ENCODE assay signal across 7 mouse cellular contexts in genomic region chr5:109752073-109752780, GRCm38 (mm10). TPM values are rescaled to one million over a fixed set of nuclear protein-coding genes. Genes with fewer than 3 reads are reported as not detected.
A peak's percentile ranks its signal among the peaks of the same experiment; 100 is the strongest.
DNase-seq lines count a peak whose midpoint lies in the region; ATAC-seq and TF ChIP-seq lines count a peak whose summit lies in the region.
"Not testable (repeated sequence)": the region's sequence is repeated elsewhere in the genome, so short reads cannot be mapped to it uniquely, and the experiment has no call there.

No protein-coding gene starts in this region.

- CTCF ChIA-PET in Patski (lab: Charles Lee) = not testable (repeated sequence)

- H3K36me3 ChIP-seq in hindbrain, embryonic 16.5 days (ENCODE audit: control insufficient read depth, insufficient read depth, low read length); limb, embryonic 13.5 days; neural tube, embryonic 13.5 days: not testable (repeated sequence)

- H3K27ac ChIP-seq in gastrocnemius, adult 2 months = peak overlapping the region; percentile 73; the same call in 1 of the 2 replicates
- not testable (repeated sequence) for H3K27ac ChIP-seq in hindbrain, embryonic 16.5 days (ENCODE audit: low read depth, low read length); limb, embryonic 13.5 days; neural tube, embryonic 13.5 days (replicated peaks)

- H3K9ac ChIP-seq in hindbrain, embryonic 16.5 days (ENCODE audit: low read depth, low read length); limb, embryonic 13.5 days: not testable (repeated sequence)
- peak overlapping the region; percentile 69; the same call in 1 of the 2 replicates for H3K9ac ChIP-seq in neural tube, embryonic 13.5 days

- intact Hi-C loops in gastrocnemius, adult 2 months (cut with DNase I) = not testable (repeated sequence)

- WGBS in hindbrain, embryonic 16.5 days = 69% methylated on average over 4 of the region's 4 CpGs
- whole genome bisulfite sequencing in limb, embryonic 13.5 days = 71% methylated on average over 4 of the region's 4 CpGs
- WGBS in neural tube, embryonic 13.5 days = 58% methylated on average over 4 of the region's 4 CpGs

- in situ Hi-C loops in Patski (cut with MboI; ENCODE audit: low pct_unique_long_range_greater_than_20kb) = not testable (repeated sequence)

- peak overlapping the region; percentile 83 for H3K4me3 ChIP-seq in gastrocnemius, adult 2 months
- peak overlapping the region; percentile 58 for H3K4me3 ChIP-seq in hindbrain, embryonic 16.5 days (ENCODE audit: low read length)
- peak overlapping the region; percentile 65 for H3K4me3 ChIP-seq in limb, embryonic 13.5 days
- H3K4me3 ChIP-seq in neural tube, embryonic 13.5 days = peak overlapping the region; percentile 54

- peak; percentile 20 for ATAC-seq in Patski
- not testable (repeated sequence) for ATAC-seq in hindbrain, embryonic 16.5 days; limb, embryonic 13.5 days (ENCODE audit: low FRiP score, low read depth)
- ATAC-seq in megakaryocyte, adult 5-6 weeks (ENCODE audit: poor library complexity, severe bottlenecking) = peak; percentile 21
- peak; percentile 65 for ATAC-seq in neural tube, embryonic 13.5 days (ENCODE audit: low read depth)

- peak overlapping the region; percentile 76 for H3K4me2 ChIP-seq in hindbrain, embryonic 16.5 days (ENCODE audit: low read length)
- H3K4me2 ChIP-seq in limb, embryonic 13.5 days (replicated peaks) = peak overlapping the region; percentile 66
- H3K4me2 ChIP-seq in neural tube, embryonic 13.5 days = peak overlapping the region; percentile 67

- DNase-seq in Patski (ENCODE audit: low read depth, low spot score); gastrocnemius, adult 2 months: not testable (repeated sequence)
- DNase-seq in embryo, embryonic 9.5 days (ENCODE audit: extremely low spot score) = peak; percentile 1

- not testable (repeated sequence) for TF ChIP-seq CTCF in Patski (IDR thresholded peaks at IDR 0.05); gastrocnemius, adult 2 months (IDR thresholded peaks at IDR 0.05)

- not testable (repeated sequence) for H3K9me3 ChIP-seq in hindbrain, embryonic 16.5 days (ENCODE audit: control insufficient read depth, low read length); limb, embryonic 13.5 days; neural tube, embryonic 13.5 days

- POLR2A ChIA-PET in Patski (lab: Charles Lee) = not testable (repeated sequence)

- H3K4me1 ChIP-seq in hindbrain, embryonic 16.5 days (ENCODE audit: control insufficient read depth, insufficient read depth, low read depth, low read length); limb, embryonic 13.5 days; neural tube, embryonic 13.5 days (replicated peaks): not testable (repeated sequence)

- H3K27me3 ChIP-seq in Patski; hindbrain, embryonic 16.5 days (replicated peaks; ENCODE audit: control insufficient read depth, insufficient read depth, low read length); limb, embryonic 13.5 days; neural tube, embryonic 13.5 days: not testable (repeated sequence)

RNA-seq across cellular contexts. Expression of gene 4930522L14Rik, which starts 0.5 kb away (rescaled TPM):
- 8.3 TPM for polyA plus RNA-seq in Patski (2021)
- total RNA-seq in gastrocnemius, adult 2 months (2021) = 1 to 10 TPM; 1.5 to 1.6 TPM
- 5.1 and 5.7 TPM in 2 replicates for polyA plus RNA-seq in hindbrain, embryonic 16.5 days (2015; fragmentation: Nextera tagmentation; extraction: Ambion mirVana)
- 8.8 and 8.9 TPM in 2 replicates for polyA plus RNA-seq in limb, embryonic 13.5 days (2015; fragmentation: Nextera tagmentation; extraction: Ambion mirVana)
- total RNA-seq in megakaryocyte, adult 5-6 weeks (2015) = 14.4 and 15.5 TPM in 2 replicates
- total RNA-seq in megakaryocyte, adult 5-6 weeks (2017) = 14.9 and 19.5 TPM in 2 replicates
- 4.5 and 4.6 TPM in 2 replicates for polyA plus RNA-seq in neural tube, embryonic 13.5 days (2015; fragmentation: Nextera tagmentation; extraction: Ambion mirVana)
